Mouse (Mus musculus) stomach, embryonic 16.5 days (tissue): ENCODE data around the gene Atxn10. TPM values are rescaled to one million over a fixed set of nuclear protein-coding genes. Genes with fewer than 3 reads are reported as not detected.
A peak's percentile ranks its signal among the peaks of the same experiment; 100 is the strongest.

Source experiments
- ATAC-seq: fragments of 200-750 bp; cut with Nextera tagmentation; 2 replicates; pipeline ENCODE4 v1.8.0; 2017; ENCODE audit warnings: moderate number of reproducible peaks, moderate TSS enrichment; ENCODE audit not compliant: insufficient read depth, low FRiP score
- H3K27ac ChIP-seq: fragments of 300-500 bp; sonication (generic); 2 replicates; pipeline ENCODE4 v1.5.1; 2014; ENCODE audit warnings: low read length
- H3K27me3 ChIP-seq: fragments of 300-500 bp; sonication (generic); 2 replicates; pipeline ENCODE4 v1.6.1; 2014; ENCODE audit warnings: low read length, control low read depth, mixed read lengths; ENCODE audit not compliant: control insufficient read depth, insufficient read depth
- H3K36me3 ChIP-seq: fragments of 300-500 bp; sonication (generic); 2 replicates; pipeline ENCODE4 v1.6.1; 2014; ENCODE audit warnings: low read length; ENCODE audit not compliant: control insufficient read depth, insufficient read depth
- H3K4me1 ChIP-seq: fragments of 300-500 bp; sonication (generic); 2 replicates; pipeline ENCODE4 v1.6.1; 2014; ENCODE audit warnings: low read length, control low read depth, mixed read lengths; ENCODE audit not compliant: control insufficient read depth, insufficient read depth
- H3K4me2 ChIP-seq: fragments of 300-500 bp; sonication (generic); 2 replicates; pipeline ENCODE4 v1.6.1; 2014; ENCODE audit warnings: low read depth, low read length, mixed read lengths
- H3K4me3 ChIP-seq: fragments of 300-500 bp; sonication (generic); replicated peaks from 2 replicates; pipeline ENCODE4 v1.5.1; 2014; ENCODE audit warnings: mild to moderate bottlenecking, low read length
- H3K9ac ChIP-seq: fragments of 300-500 bp; sonication (generic); 2 replicates; pipeline ENCODE4 v1.6.1; 2014; ENCODE audit warnings: low read length
- H3K9me3 ChIP-seq: fragments of 300-500 bp; sonication (generic); replicated peaks from 2 replicates; pipeline ENCODE4 v1.6.1; 2016; ENCODE audit warnings: low read length, control low read depth; ENCODE audit not compliant: control insufficient read depth
- WGBS: fragments of 180-500 bp; shearing (Covaris S2); extraction: QIAGEN DNeasy Blood & Tissue Kit; methylation state at CpG from one replicate; pipeline ENCODE4 v1.1.7; 2014; 5-methylcytosine and 5-hydroxymethylcytosine counted together
- polyA plus RNA-seq: library from polyadenylated mRNA; unstranded; fragments of >200 nt; fragmentation: Nextera tagmentation; extraction: Ambion mirVana; gene quantifications from 2 replicates; pipeline ENCODE4 v1.2.1, GENCODE M21; 2015

The Atxn10 gene
- polyA plus RNA-seq, 1 experiment from 2014 or later: 215 TPM

- Histone ChIP-seq H3K9me3 (no peaks in the 10 kb centered on the region), H3K9ac (no peak overlapping the region), H3K36me3 (peaks cover 5% of the 10 kb centered on the region; the same call in 1 of the 2 replicates), H3K27ac (no peak overlapping the region), H3K27me3 (no peaks in the 10 kb centered on the region), H3K4me1 (no peaks in the 10 kb centered on the region), H3K4me3 (no peak overlapping the region), H3K4me2 (no peak overlapping the region)
- no peak for ATAC-seq
- 55% methylated on average over 10 of the region's 10 CpGs for WGBS
Observed at GRCm38 (mm10) chr15:85464823-85465565, 128.9 kb downstream of the Atxn10 start.

- no peak overlapping the region for H3K27ac ChIP-seq
- 92% methylated on average over 5 of the region's 5 CpGs for WGBS
Observed at GRCm38 (mm10) chr15:85466456-85467067, 130.5 kb downstream of the Atxn10 start.

GRCm38 (mm10) chr15:85469401-85469800 lies 133.4 kb downstream of the Atxn10 start:
- 60% methylated on average over 6 of the region's 6 CpGs for WGBS
- no peak for ATAC-seq
- Histone ChIP-seq H3K27ac (no peak overlapping the region), H3K9me3 (no peaks in the 10 kb centered on the region; the same call in 1 of the 2 replicates), H3K9ac (no peak overlapping the region), H3K4me1 (no peaks in the 10 kb centered on the region), H3K4me2 (no peak overlapping the region), H3K27me3 (no peaks in the 10 kb centered on the region), H3K4me3 (no peak overlapping the region), H3K36me3 (no peaks in the 10 kb centered on the region; the same call in 1 of the 2 replicates)

More at GRCm38 (mm10) chr15:85466456-85467067, 130.5 kb downstream of the Atxn10 start:
- no peak for ATAC-seq
- no peaks in the 10 kb centered on the region for H3K27me3 ChIP-seq
- no peak overlapping the region for H3K4me3 ChIP-seq
- no peaks in the 10 kb centered on the region for H3K9me3 ChIP-seq
- H3K9ac ChIP-seq: no peak overlapping the region
- H3K4me2 ChIP-seq: no peak overlapping the region
- H3K36me3 ChIP-seq: peaks cover 5% of the 10 kb centered on the region; the same call in 1 of the 2 replicates
- no peaks in the 10 kb centered on the region for H3K4me1 ChIP-seq

- H3K9ac ChIP-seq: no peak overlapping the region
- ATAC-seq: no peak
- no peak overlapping the region for H3K27ac ChIP-seq
- no peaks in the 10 kb centered on the region; the same call in 1 of the 2 replicates for H3K9me3 ChIP-seq
- WGBS: 56% methylated on average over 3 of the region's 3 CpGs
- no peaks in the 10 kb centered on the region for H3K27me3 ChIP-seq
- no peak overlapping the region for H3K4me2 ChIP-seq
- H3K4me1 ChIP-seq: no peaks in the 10 kb centered on the region
- no peaks in the 10 kb centered on the region for H3K36me3 ChIP-seq
- H3K4me3 ChIP-seq: no peak overlapping the region
Observed at GRCm38 (mm10) chr15:85474697-85475096, 138.7 kb downstream of the Atxn10 start.

- no peaks in the 10 kb centered on the region for H3K9me3 ChIP-seq
- no peaks in the 10 kb centered on the region for H3K27me3 ChIP-seq
Observed at GRCm38 (mm10) chr15:85477584-85477983, 141.5 kb downstream of the Atxn10 start.

GRCm38 (mm10) chr15:85479365-85479764 lies 143.3 kb downstream of the Atxn10 start:
- Histone ChIP-seq H3K36me3 (no peaks in the 10 kb centered on the region), H3K27ac (peak overlapping the region; percentile 57)

More at GRCm38 (mm10) chr15:85477584-85477983, 141.5 kb downstream of the Atxn10 start:
- H3K9ac ChIP-seq: no peak overlapping the region
- 22% methylated on average over 1 of the region's 1 CpGs for WGBS
- no peaks in the 10 kb centered on the region for H3K36me3 ChIP-seq
- H3K4me2 ChIP-seq: no peak overlapping the region
- no peak for ATAC-seq
- H3K4me3 ChIP-seq: no peak overlapping the region
- H3K4me1 ChIP-seq: no peaks in the 10 kb centered on the region; the same call in 1 of the 2 replicates
- H3K27ac ChIP-seq: no peak overlapping the region

GRCm38 (mm10) chr15:85479919-85480318 lies 143.9 kb downstream of the Atxn10 start:
- Histone ChIP-seq H3K9ac (0 out of 2 replicates have a peak overlapping the region, but pooled peaks have one; percentile 35), H3K27ac (peak overlapping the region; percentile 57), H3K4me1 (no peaks in the 10 kb centered on the region; the same call in 1 of the 2 replicates), H3K27me3 (no peaks in the 10 kb centered on the region), H3K4me3 (no peak overlapping the region), H3K4me2 (no peak overlapping the region), H3K36me3 (no peaks in the 10 kb centered on the region), H3K9me3 (no peaks in the 10 kb centered on the region)
- ATAC-seq: peak; percentile 61; the same call in 1 of the 2 replicates
- 32% methylated on average over 5 of the region's 5 CpGs for WGBS

More at GRCm38 (mm10) chr15:85479365-85479764, 143.3 kb downstream of the Atxn10 start:
- no peaks in the 10 kb centered on the region for H3K27me3 ChIP-seq
- H3K9me3 ChIP-seq: no peaks in the 10 kb centered on the region
- no peak for ATAC-seq
- H3K4me1 ChIP-seq: no peaks in the 10 kb centered on the region; the same call in 1 of the 2 replicates
- no peak overlapping the region for H3K9ac ChIP-seq
- H3K4me2 ChIP-seq: no peak overlapping the region
- H3K4me3 ChIP-seq: no peak overlapping the region
- WGBS: 67% methylated on average over 12 of the region's 12 CpGs

GRCm38 (mm10) chr15:85480630-85481029 lies 144.6 kb downstream of the Atxn10 start:
- Histone ChIP-seq H3K9me3 (no peaks in the 10 kb centered on the region), H3K4me1 (no peaks in the 10 kb centered on the region; the same call in 1 of the 2 replicates), H3K4me3 (no peak overlapping the region), H3K4me2 (no peak overlapping the region), H3K27me3 (no peaks in the 10 kb centered on the region), H3K9ac (no peak overlapping the region), H3K36me3 (no peaks in the 10 kb centered on the region), H3K27ac (no peak overlapping the region; the same call in 1 of the 2 replicates)
- 34% methylated on average over 3 of the region's 3 CpGs for WGBS
- peak; percentile 52; the same call in 1 of the 2 replicates for ATAC-seq

- WGBS: 81% methylated on average over 10 of the region's 10 CpGs
- Histone ChIP-seq H3K4me2 (no peak overlapping the region), H3K4me3 (no peak overlapping the region), H3K36me3 (no peaks in the 10 kb centered on the region), H3K9ac (no peak overlapping the region), H3K9me3 (no peaks in the 10 kb centered on the region), H3K4me1 (no peaks in the 10 kb centered on the region), H3K27ac (no peak overlapping the region), H3K27me3 (0 out of 2 replicates have a peak, but pooled peaks cover 3% of the 10 kb centered on the region)
- ATAC-seq: no peak
Observed at GRCm38 (mm10) chr15:85488900-85489299, 152.9 kb downstream of the Atxn10 start.
